Mouse (Mus musculus) ovary, adult 18-20 months (tissue): ENCODE measurements around the gene Fscn2.
"Not testable (repeated sequence)": the region's sequence is repeated elsewhere in the genome, so short reads cannot be mapped to it uniquely, and the experiment has no call there.

Experiments used
- DNase-seq: peaks from one replicate; pipeline ENCODE4 v3.0.0; 2022; ENCODE audit warnings: low spot score, mixed read lengths

The Fscn2 gene

GRCm38 (mm10) chr11:120399319-120399718, 38.0 kb downstream of the Fscn2 start:
- DNase-seq: no peak

- DNase-seq: no peak
Measured at GRCm38 (mm10) chr11:120404814-120405213, 43.5 kb downstream of the Fscn2 start.

GRCm38 (mm10) chr11:120405867-120406266, 44.5 kb downstream of the Fscn2 start:
- no peak for DNase-seq

- no peak for DNase-seq
Measured at GRCm38 (mm10) chr11:120406445-120406844, 45.1 kb downstream of the Fscn2 start.

DNA sequence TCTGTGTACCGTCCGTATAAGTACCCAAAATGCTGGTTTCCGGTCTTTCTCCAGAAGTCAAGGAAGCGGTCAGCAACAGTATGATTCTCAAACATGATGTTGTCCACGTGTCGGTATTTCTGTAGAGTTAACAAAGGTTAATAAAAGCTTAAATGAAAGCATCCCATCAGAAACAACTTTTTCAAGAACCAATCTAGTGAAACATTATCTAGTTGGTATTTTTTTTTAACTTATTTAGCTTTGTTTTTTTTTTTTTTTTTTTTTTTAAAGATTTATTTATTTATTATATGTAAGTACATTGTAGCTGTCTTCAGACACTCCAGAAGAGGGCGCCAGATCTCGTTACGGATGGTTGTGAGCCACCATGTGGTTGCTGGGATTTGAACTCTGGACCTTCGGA, 52.3 kb downstream of the Fscn2 start:
- DNase-seq: not testable (repeated sequence)
